Mouse (Mus musculus) megakaryocyte-erythroid progenitor cell, adult 5-6 weeks (primary cell): ENCODE measurements around the gene Lgals3bp. TPM values are rescaled to one million over a fixed set of nuclear protein-coding genes. Genes with fewer than 3 reads are reported as not detected.

Experiments used
- total RNA-seq, 2 experiments: library from RNA; stranded (forward) in 1 of 2; stranded (reverse) in 1 of 2; fragments of 200-1000, 215-1000 nt in 1 of 2; fragments of >200 nt in 1 of 2; fragmentation: Nextera tagmentation in 1 of 2; gene quantifications; 2 replicates each; pipeline ENCODE4 v1.2.3; 2014 to 2017

Gene Lgals3bp
- total RNA-seq, 2 experiments from 2014 or later, result 174 to 211 TPM

Other genes starting within 250 kb of the Lgals3bp start
- gene Cyth1, start 153.5 kb downstream of the Lgals3bp start, total RNA-seq (2014; fragmentation: Nextera tagmentation), result 6.8 and 14.3 TPM in 2 replicates
- 11.2 and 17.7 TPM in 2 replicates for gene Cyth1, start 153.5 kb downstream of the Lgals3bp start, total RNA-seq (2017)
- gene Usp36, start 111.8 kb downstream of the Lgals3bp start, total RNA-seq (2014; fragmentation: Nextera tagmentation), result 39.5 and 44.6 TPM in 2 replicates
- gene Usp36, start 111.8 kb downstream of the Lgals3bp start, total RNA-seq (2017), result 16.6 and 17.1 TPM in 2 replicates
- 0.81 and 2.2 TPM in 2 replicates for gene Cep295nl, start 59.6 kb downstream of the Lgals3bp start, total RNA-seq (2014; fragmentation: Nextera tagmentation)
- gene Cep295nl, start 59.6 kb downstream of the Lgals3bp start, total RNA-seq (2017), result 1.2 TPM in 2 replicates
- 4.4 and 8.0 TPM in 2 replicates for gene Timp2, start 46.4 kb downstream of the Lgals3bp start, total RNA-seq (2014; fragmentation: Nextera tagmentation)
- gene Timp2, start 46.4 kb downstream of the Lgals3bp start, total RNA-seq (2017), result 9.3 and 9.5 TPM in 2 replicates
- 23.9 and 24.7 TPM in 2 replicates for gene Cant1, start 17.0 kb upstream of the Lgals3bp start, total RNA-seq (2014; fragmentation: Nextera tagmentation)
- gene Cant1, start 17.0 kb upstream of the Lgals3bp start, total RNA-seq (2017), result 7.3 and 11.3 TPM in 2 replicates
- gene C1qtnf1, start 26.1 kb upstream of the Lgals3bp start, total RNA-seq (2014; fragmentation: Nextera tagmentation), result not detected in 2 replicates
- gene C1qtnf1, start 26.1 kb upstream of the Lgals3bp start, total RNA-seq (2017), result not detected in 2 replicates
- gene Engase, start 74.7 kb upstream of the Lgals3bp start, total RNA-seq (2014; fragmentation: Nextera tagmentation), result 13.5 and 13.7 TPM in 2 replicates
- 6.1 and 10.7 TPM in 2 replicates for gene Engase, start 74.7 kb upstream of the Lgals3bp start, total RNA-seq (2017)